Mouse (Mus musculus): ENCODE measurements at regions not wholly inside any gene's neighbourhood (a gene's known extent, or its start where the extent isn't known, plus 50 kb on each side); places are given as distances from the start of the nearest gene placed in this dataset.
A peak's percentile ranks its signal among the peaks of the same experiment; 100 is the strongest.

- DNase-seq, result peak; percentile 40
- intact Hi-C loops (cut with DNase I), result no loop called here
These were observed 211.0 kb upstream of the Gm11042 start for GRCm38 (mm10) chr12:74527190-74527621.

- no peak for DNase-seq
- intact Hi-C loops (cut with DNase I), result no loop called here
These were observed 207.8 kb upstream of the Gm11042 start for GRCm38 (mm10) chr12:74523988-74524387.

GRCm38 (mm10) chr12:74518032-74518431 is 201.8 kb upstream of the Gm11042 start:
- intact Hi-C loops (cut with DNase I), result no loop called here
- no peak for DNase-seq

DNA sequence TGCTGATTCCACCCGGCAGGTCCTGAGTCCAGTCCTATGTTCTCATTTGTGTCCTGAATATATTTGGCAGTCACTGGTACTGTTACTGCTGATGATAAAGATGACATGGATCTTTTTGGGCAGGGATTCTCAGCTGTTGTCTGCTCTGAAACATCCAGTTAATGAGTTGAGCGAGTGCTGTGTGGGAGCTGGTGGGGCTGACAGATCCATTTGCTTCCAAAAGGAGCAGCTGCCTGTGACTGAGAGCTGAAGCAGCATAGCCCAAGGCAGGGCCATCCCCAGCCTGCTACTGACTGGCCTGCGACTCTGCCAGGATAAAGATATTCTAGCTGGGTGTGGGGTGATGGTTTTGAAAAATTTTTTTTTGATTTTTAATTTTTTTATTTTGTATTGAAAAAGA is 200.3 kb upstream of the Gm11042 start:
- DNase-seq, result peak; percentile 42
- intact Hi-C loops (cut with DNase I), result no loop called here

GRCm38 (mm10) chr12:74502791-74503190 is 186.6 kb upstream of the Gm11042 start:
- intact Hi-C loops (cut with DNase I), result no loop called here
- no peak for DNase-seq

- no peak for DNase-seq
These were observed 161.4 kb upstream of the Gm11042 start for GRCm38 (mm10) chr12:74477619-74478018.

GRCm38 (mm10) chr12:74474741-74475140 is 158.5 kb upstream of the Gm11042 start:
- intact Hi-C loops (cut with DNase I), result no loop called here
- no peak for DNase-seq

More at GRCm38 (mm10) chr12:74477619-74478018, 161.4 kb upstream of the Gm11042 start:
- intact Hi-C loops (cut with DNase I), result no loop called here

GRCm38 (mm10) chr12:74458521-74458920 is 142.3 kb upstream of the Gm11042 start:
- no peak for DNase-seq
- intact Hi-C loops (cut with DNase I), result no loop called here

- intact Hi-C loops (cut with DNase I), result no loop called here
- DNase-seq, result no peak
These were observed 136.3 kb upstream of the Gm11042 start for GRCm38 (mm10) chr12:74452375-74453090.

DNA sequence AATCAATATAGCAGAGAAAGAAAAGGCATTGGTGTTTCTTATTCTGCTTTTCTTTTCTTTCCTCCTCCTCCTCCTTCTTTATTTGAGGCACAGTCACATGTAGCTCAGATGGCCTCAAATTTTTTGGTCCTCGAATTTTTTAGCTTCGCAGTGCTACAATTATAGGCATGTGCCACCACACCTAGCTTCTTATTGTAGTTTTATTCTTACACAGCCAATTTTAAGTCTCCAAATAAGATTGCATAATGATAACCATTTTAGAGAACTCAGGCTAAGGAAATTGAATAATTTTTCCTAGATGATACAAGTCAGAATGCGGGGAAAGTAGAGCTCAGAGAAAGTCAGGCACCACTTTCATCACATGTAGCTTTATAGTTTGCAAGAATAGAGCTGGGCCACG is 132.1 kb upstream of the Gm11042 start:
- no peak for DNase-seq
- intact Hi-C loops (cut with DNase I), result no loop called here

DNA sequence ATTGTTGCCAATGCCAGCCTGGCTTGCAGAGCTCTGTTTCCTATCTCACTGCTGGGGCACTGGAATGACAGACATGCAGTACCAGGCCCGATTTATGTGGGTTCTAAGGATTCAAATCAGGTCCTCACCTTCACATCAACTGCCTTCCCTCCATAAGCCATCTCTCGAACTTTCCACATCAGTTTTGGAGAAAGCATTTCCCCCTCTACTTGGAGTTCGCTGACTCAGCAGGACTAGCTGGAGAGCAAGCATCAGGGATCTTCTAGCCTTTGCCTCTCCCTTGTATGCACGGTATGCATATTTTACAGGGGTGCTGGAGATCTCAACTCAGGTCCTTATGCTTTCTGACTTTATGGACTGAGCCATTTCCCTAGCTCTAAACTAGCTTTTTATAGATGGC is 118.7 kb upstream of the Gm11042 start:
- DNase-seq, result no peak
- intact Hi-C loops (cut with DNase I), result no loop called here

DNA sequence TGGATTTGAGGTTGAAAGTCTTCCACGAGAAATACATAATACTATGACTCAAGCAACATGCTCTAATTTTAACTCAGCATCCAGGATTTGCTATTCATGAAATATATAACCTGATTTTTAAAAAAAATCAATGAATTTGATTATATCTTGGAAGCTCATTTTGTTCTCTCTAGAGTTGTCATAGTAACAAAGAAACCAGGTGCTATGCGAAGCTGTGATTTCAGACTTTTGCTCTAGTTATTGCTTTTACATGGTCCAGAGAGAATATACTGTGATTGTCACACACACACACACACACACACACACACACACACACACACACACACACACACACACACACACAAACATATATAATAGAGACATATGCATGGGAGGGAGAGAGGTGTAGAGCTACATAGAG is 98.5 kb upstream of the Gm11042 start:
- DNase-seq, result no peak
- intact Hi-C loops (cut with DNase I), result no loop called here

GRCm38 (mm10) chr12:74410511-74410910 is 94.3 kb upstream of the Gm11042 start:
- peak; percentile 37 for DNase-seq
- intact Hi-C loops (cut with DNase I), result no loop called here

DNA sequence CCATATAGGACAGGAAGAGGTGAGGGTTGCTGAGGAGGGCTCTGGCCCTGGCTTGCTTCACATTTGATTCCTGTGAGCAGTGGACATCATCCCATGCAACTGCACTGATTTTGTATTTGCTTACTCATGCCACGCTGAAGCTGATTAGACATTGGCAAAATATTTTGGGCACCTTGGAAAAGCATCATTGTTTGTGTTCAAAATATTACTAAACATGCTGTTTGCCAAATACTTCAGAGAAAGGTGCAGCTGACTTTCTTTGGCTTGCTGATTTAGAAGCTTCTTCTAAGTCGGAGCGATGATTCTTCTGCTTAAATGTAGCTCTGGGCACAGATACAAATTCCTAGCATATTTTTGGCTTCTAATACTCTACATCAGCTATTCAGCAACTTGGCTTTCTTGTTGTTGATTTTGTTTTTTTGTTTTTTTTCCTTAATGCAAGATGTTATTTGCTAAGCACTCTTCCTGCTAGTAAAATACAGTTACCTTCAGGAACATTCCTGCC is 91.4 kb upstream of the Gm11042 start:
- no peak for DNase-seq
- intact Hi-C loops (cut with DNase I), result no loop called here

- DNase-seq, result no peak
- intact Hi-C loops (cut with DNase I), result no loop called here
These were observed 73.6 kb upstream of the Gm11042 start for GRCm38 (mm10) chr12:74389811-74390210.

All from left cerebral cortex, postnatal 4 days (tissue).